Mouse (Mus musculus): ENCODE measurements around the gene Dync1i1. TPM values are rescaled to one million over a fixed set of nuclear protein-coding genes. Genes with fewer than 3 reads are reported as not detected.

Dync1i1 gene
- polyA plus RNA-seq, 1 experiment from 2014 or later = 17.1 TPM

GRCm38 (mm10) chr6:6038773-6039550, 313.5 kb downstream of the Dync1i1 start:
- Histone ChIP-seq H3K9ac (no peak overlapping the region), H3K36me3 (ENCODE audit: poor library complexity, severe bottlenecking) (no peaks in the 10 kb centered on the region), H3K9me3 (replicated peaks) (no peaks in the 10 kb centered on the region), H3K27me3 (no peaks in the 10 kb centered on the region), H3K4me1 (peaks cover 6% of the 10 kb centered on the region; the same call in 1 of the 2 replicates), H3K4me3 (no peak overlapping the region), H3K4me2 (no peak overlapping the region), H3K27ac (no peak overlapping the region)
- WGBS = 35% methylated on average over 18 of the region's 18 CpGs
- ATAC-seq = no peak

GRCm38 (mm10) chr6:6046729-6047424, 321.4 kb downstream of the Dync1i1 start:
- Histone ChIP-seq H3K4me1 (0 out of 2 replicates have a peak, but pooled peaks cover 5% of the 10 kb centered on the region), H3K9me3 (replicated peaks) (no peaks in the 10 kb centered on the region), H3K4me2 (no peak overlapping the region), H3K4me3 (no peak overlapping the region), H3K27me3 (no peaks in the 10 kb centered on the region), H3K36me3 (ENCODE audit: poor library complexity, severe bottlenecking) (no peaks in the 10 kb centered on the region), H3K9ac (no peak overlapping the region), H3K27ac (no peak overlapping the region)
- ATAC-seq = no peak
- 83% methylated on average over 12 of the region's 12 CpGs for WGBS

GRCm38 (mm10) chr6:6052696-6053095, 327.3 kb downstream of the Dync1i1 start:
- Histone ChIP-seq H3K36me3 (ENCODE audit: poor library complexity, severe bottlenecking) (no peaks in the 10 kb centered on the region), H3K9ac (no peak overlapping the region), H3K9me3 (replicated peaks) (no peaks in the 10 kb centered on the region), H3K27me3 (no peaks in the 10 kb centered on the region), H3K4me1 (0 out of 2 replicates have a peak, but pooled peaks cover 7% of the 10 kb centered on the region), H3K27ac (no peak overlapping the region), H3K4me3 (no peak overlapping the region), H3K4me2 (no peak overlapping the region)
- ATAC-seq = no peak
- WGBS = 77% methylated on average over 11 of the region's 11 CpGs

- Histone ChIP-seq H3K4me1 (peaks cover 14% of the 10 kb centered on the region), H3K4me3 (no peak overlapping the region), H3K9me3 (replicated peaks) (no peaks in the 10 kb centered on the region), H3K27ac (no peak overlapping the region), H3K36me3 (ENCODE audit: poor library complexity, severe bottlenecking) (no peaks in the 10 kb centered on the region), H3K4me2 (no peak overlapping the region), H3K27me3 (no peaks in the 10 kb centered on the region), H3K9ac (no peak overlapping the region)
- ATAC-seq = no peak
- WGBS = 6% methylated on average over 3 of the region's 3 CpGs
Measured at GRCm38 (mm10) chr6:6053946-6054345, 328.5 kb downstream of the Dync1i1 start.

- H3K36me3 ChIP-seq (ENCODE audit: poor library complexity, severe bottlenecking) = no peaks in the 10 kb centered on the region
- H3K4me2 ChIP-seq = 0 out of 2 replicates have a peak overlapping the region, but pooled peaks have one; percentile 7
- H3K4me3 ChIP-seq = no peak overlapping the region
- no peaks in the 10 kb centered on the region for H3K9me3 ChIP-seq (replicated peaks)
- 5% methylated on average over 3 of the region's 3 CpGs for WGBS
- no peaks in the 10 kb centered on the region for H3K27me3 ChIP-seq
- peaks cover 23% of the 10 kb centered on the region for H3K4me1 ChIP-seq
- H3K9ac ChIP-seq = no peak overlapping the region
- H3K27ac ChIP-seq = no peak overlapping the region
- no peak; the same call in 1 of the 2 replicates for ATAC-seq
Measured at GRCm38 (mm10) chr6:6058548-6058947, 333.1 kb downstream of the Dync1i1 start.

GRCm38 (mm10) chr6:6067201-6067600, 341.8 kb downstream of the Dync1i1 start:
- H3K27me3 ChIP-seq = no peaks in the 10 kb centered on the region
- H3K36me3 ChIP-seq (ENCODE audit: poor library complexity, severe bottlenecking) = no peaks in the 10 kb centered on the region
- no peaks in the 10 kb centered on the region for H3K9me3 ChIP-seq (replicated peaks)
- no peak for ATAC-seq
- no peak overlapping the region for H3K4me3 ChIP-seq
- no peak overlapping the region for H3K27ac ChIP-seq
- H3K4me1 ChIP-seq = peaks cover 12% of the 10 kb centered on the region
- no peak overlapping the region for H3K4me2 ChIP-seq
- WGBS = 88% methylated on average over 6 of the region's 6 CpGs
- H3K9ac ChIP-seq = no peak overlapping the region

GRCm38 (mm10) chr6:6070015-6070414, 344.6 kb downstream of the Dync1i1 start:
- Histone ChIP-seq H3K4me1 (peaks cover 12% of the 10 kb centered on the region), H3K27me3 (no peaks in the 10 kb centered on the region), H3K9me3 (replicated peaks) (no peaks in the 10 kb centered on the region), H3K4me3 (no peak overlapping the region), H3K27ac (no peak overlapping the region), H3K4me2 (no peak overlapping the region), H3K9ac (no peak overlapping the region), H3K36me3 (ENCODE audit: poor library complexity, severe bottlenecking) (no peaks in the 10 kb centered on the region)
- ATAC-seq = no peak
- WGBS = 6% methylated on average over 3 of the region's 3 CpGs

GRCm38 (mm10) chr6:6071038-6071437, 345.6 kb downstream of the Dync1i1 start:
- WGBS = 77% methylated on average over 7 of the region's 7 CpGs
- Histone ChIP-seq H3K27me3 (no peaks in the 10 kb centered on the region), H3K27ac (no peak overlapping the region), H3K4me1 (peaks cover 12% of the 10 kb centered on the region), H3K4me2 (no peak overlapping the region), H3K4me3 (no peak overlapping the region), H3K9me3 (replicated peaks) (no peaks in the 10 kb centered on the region), H3K9ac (no peak overlapping the region), H3K36me3 (ENCODE audit: poor library complexity, severe bottlenecking) (no peaks in the 10 kb centered on the region)
- ATAC-seq = no peak

- no peak overlapping the region for H3K4me3 ChIP-seq
- ATAC-seq = no peak
- H3K27ac ChIP-seq = no peak overlapping the region
- H3K4me2 ChIP-seq = no peak overlapping the region
- no peak overlapping the region for H3K9ac ChIP-seq
- H3K27me3 ChIP-seq = no peaks in the 10 kb centered on the region
- WGBS = 82% methylated on average over 7 of the region's 7 CpGs
- peaks cover 6% of the 10 kb centered on the region; the same call in 1 of the 2 replicates for H3K4me1 ChIP-seq
- H3K36me3 ChIP-seq (ENCODE audit: poor library complexity, severe bottlenecking) = no peaks in the 10 kb centered on the region
- no peaks in the 10 kb centered on the region for H3K9me3 ChIP-seq (replicated peaks)
Measured at GRCm38 (mm10) chr6:6075940-6076447, 350.6 kb downstream of the Dync1i1 start.

GRCm38 (mm10) chr6:6077234-6077633, 351.8 kb downstream of the Dync1i1 start:
- no peak overlapping the region for H3K27ac ChIP-seq
- WGBS = 89% methylated on average over 4 of the region's 4 CpGs
- no peak overlapping the region for H3K4me3 ChIP-seq
- H3K27me3 ChIP-seq = no peaks in the 10 kb centered on the region
- H3K36me3 ChIP-seq (ENCODE audit: poor library complexity, severe bottlenecking) = no peaks in the 10 kb centered on the region
- no peak overlapping the region for H3K9ac ChIP-seq
- no peaks in the 10 kb centered on the region for H3K9me3 ChIP-seq (replicated peaks)
- H3K4me1 ChIP-seq = 0 out of 2 replicates have a peak, but pooled peaks cover 6% of the 10 kb centered on the region
- ATAC-seq = no peak
- no peak overlapping the region for H3K4me2 ChIP-seq
